Mouse (Mus musculus): ENCODE data around the gene Iqcf6.

DNA sequence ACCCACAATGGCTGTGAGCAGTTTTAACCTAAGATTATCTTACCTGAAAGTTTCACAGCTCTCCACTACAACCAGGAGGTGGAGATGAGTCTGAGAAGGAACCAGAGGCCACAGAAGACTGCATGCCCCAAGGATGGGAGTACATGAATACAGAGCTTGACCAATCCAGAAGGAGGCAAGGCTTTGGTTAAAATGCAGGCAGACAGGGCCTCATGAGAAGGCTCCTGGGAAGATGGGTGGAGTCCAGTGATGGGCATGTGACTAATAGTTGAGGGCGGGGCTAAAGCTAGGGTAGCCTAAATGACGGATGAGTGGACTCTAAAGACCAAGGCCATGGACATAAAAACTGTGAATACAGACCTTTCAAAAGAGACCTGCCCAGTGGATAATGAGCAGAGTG lies at the start of gene Iqcf6:
- no peak for TF ChIP-seq ETS1 (conservative IDR thresholded peaks at IDR 0.05; ENCODE audit: low read depth, low read length)
- no peak for TF ChIP-seq EP300 (IDR thresholded peaks at IDR 0.05; ENCODE audit: low read length)
- no peak for TF ChIP-seq ZNF384 (IDR thresholded peaks at IDR 0.05; ENCODE audit: low read depth, low read length)
- no peak for TF ChIP-seq CTCF (conservative IDR thresholded peaks at IDR 0.05 in 1 of 2, IDR thresholded peaks at IDR 0.05 in 1 of 2; ENCODE audit: low read depth in 2 of 2, low read length in 2 of 2)
- TF ChIP-seq POLR2A (IDR thresholded peaks at IDR 0.05; ENCODE audit: low read depth, low read length) = no peak
- no peak for TF ChIP-seq ZC3H11A (IDR thresholded peaks at IDR 0.05; ENCODE audit: low read depth, low read length)
- no peak for TF ChIP-seq CHD1 (IDR thresholded peaks at IDR 0.05; ENCODE audit: low read depth, low read length)
- TF ChIP-seq KAT2A (IDR thresholded peaks at IDR 0.05; ENCODE audit: insufficient replicate concordance, low read length) = no peak
- TF ChIP-seq CHD2 (IDR thresholded peaks at IDR 0.05; ENCODE audit: low read length) = no peak
- TF ChIP-seq SIN3A (IDR thresholded peaks at IDR 0.05; ENCODE audit: low read length) = no peak
- TF ChIP-seq RCOR1 (conservative IDR thresholded peaks at IDR 0.05; ENCODE audit: low read depth, low read length) = no peak
- TF ChIP-seq MYC (IDR thresholded peaks at IDR 0.05; ENCODE audit: low read depth, low read length) = no peak
- no peak for TF ChIP-seq NELFE (IDR thresholded peaks at IDR 0.05; ENCODE audit: low read depth, low read length)

Data from CH12.LX (cell line).